Mouse (Mus musculus): Measurements from ENCODE around the gene Spata2.

The Spata2 gene

GRCm38 (mm10) chr2:167490813-167491525 is 1.7 kb downstream of the Spata2 start:
- Histone ChIP-seq H3K4me1 (replicated peaks; ENCODE audit: low read depth, low read length) (peaks cover 68% of the 10 kb centered on the region), H3K27me3 (ENCODE audit: insufficient read depth, low read length) (no peaks in the 10 kb centered on the region), H3K36me3 (ENCODE audit: insufficient read depth, low read length) (peaks cover 40% of the 10 kb centered on the region), H3K9me3 (ENCODE audit: low read length) (no peaks in the 10 kb centered on the region), H3K4me3 (replicated peaks; ENCODE audit: low read length) (peak overlapping the region; percentile 99)
- TF ChIP-seq CTCF (conservative IDR thresholded peaks at IDR 0.05; ENCODE audit: low read length) (no peak), POU5F1 (IDR thresholded peaks at IDR 0.05; ENCODE audit: borderline replicate concordance, low read length) (no peak)

GRCm38 (mm10) chr2:167487994-167488393 is 4.7 kb downstream of the Spata2 start:
- Histone ChIP-seq H3K27me3 (ENCODE audit: insufficient read depth, low read length) (no peaks in the 10 kb centered on the region), H3K9me3 (ENCODE audit: low read length) (no peaks in the 10 kb centered on the region), H3K4me1 (replicated peaks; ENCODE audit: low read depth, low read length) (peaks cover 88% of the 10 kb centered on the region), H3K4me3 (replicated peaks; ENCODE audit: low read length) (no peak overlapping the region), H3K36me3 (ENCODE audit: insufficient read depth, low read length) (peaks cover 55% of the 10 kb centered on the region)
- TF ChIP-seq NANOG (IDR thresholded peaks at IDR 0.05; ENCODE audit: borderline replicate concordance, low read length) = no peak
- no peak for TF ChIP-seq CTCF (conservative IDR thresholded peaks at IDR 0.05; ENCODE audit: low read length)
- TF ChIP-seq POU5F1 (IDR thresholded peaks at IDR 0.05; ENCODE audit: borderline replicate concordance, low read length) = no peak

- no peaks in the 10 kb centered on the region for H3K9me3 ChIP-seq (ENCODE audit: low read length)
- H3K27me3 ChIP-seq (ENCODE audit: insufficient read depth, low read length) = no peaks in the 10 kb centered on the region
- H3K36me3 ChIP-seq (ENCODE audit: insufficient read depth, low read length) = peaks cover 59% of the 10 kb centered on the region
- H3K4me3 ChIP-seq (replicated peaks; ENCODE audit: low read length) = no peak overlapping the region
- TF ChIP-seq NANOG (IDR thresholded peaks at IDR 0.05; ENCODE audit: borderline replicate concordance, low read length) = no peak
- TF ChIP-seq CTCF (conservative IDR thresholded peaks at IDR 0.05; ENCODE audit: low read length) = no peak
- TF ChIP-seq POU5F1 (IDR thresholded peaks at IDR 0.05; ENCODE audit: borderline replicate concordance, low read length) = no peak
- peaks cover 93% of the 10 kb centered on the region for H3K4me1 ChIP-seq (replicated peaks; ENCODE audit: low read depth, low read length)
These were observed 5.1 kb downstream of the Spata2 start for GRCm38 (mm10) chr2:167487551-167487950.

- H3K9me3 ChIP-seq (ENCODE audit: low read length) = no peaks in the 10 kb centered on the region
- H3K27me3 ChIP-seq (ENCODE audit: insufficient read depth, low read length) = no peaks in the 10 kb centered on the region
- peaks cover 88% of the 10 kb centered on the region for H3K4me1 ChIP-seq (replicated peaks; ENCODE audit: low read depth, low read length)
- H3K36me3 ChIP-seq (ENCODE audit: insufficient read depth, low read length) = peaks cover 68% of the 10 kb centered on the region
- no peak overlapping the region for H3K4me3 ChIP-seq (replicated peaks; ENCODE audit: low read length)
- no peak for TF ChIP-seq NANOG (IDR thresholded peaks at IDR 0.05; ENCODE audit: borderline replicate concordance, low read length)
These were observed 6.1 kb downstream of the Spata2 start for GRCm38 (mm10) chr2:167486573-167486972.

GRCm38 (mm10) chr2:167485501-167486377 is 6.9 kb downstream of the Spata2 start:
- Histone ChIP-seq H3K4me1 (replicated peaks; ENCODE audit: low read depth, low read length) (peaks cover 79% of the 10 kb centered on the region), H3K4me3 (replicated peaks; ENCODE audit: low read length) (no peak overlapping the region), H3K27me3 (ENCODE audit: insufficient read depth, low read length) (no peaks in the 10 kb centered on the region), H3K9me3 (ENCODE audit: low read length) (no peaks in the 10 kb centered on the region), H3K36me3 (ENCODE audit: insufficient read depth, low read length) (peaks cover 73% of the 10 kb centered on the region)
- TF ChIP-seq POU5F1 (IDR thresholded peaks at IDR 0.05; ENCODE audit: borderline replicate concordance, low read length) (no peak), CTCF (conservative IDR thresholded peaks at IDR 0.05; ENCODE audit: low read length) (no peak), NANOG (IDR thresholded peaks at IDR 0.05; ENCODE audit: borderline replicate concordance, low read length) (no peak)

GRCm38 (mm10) chr2:167484932-167485331 is 7.8 kb downstream of the Spata2 start:
- Histone ChIP-seq H3K27me3 (ENCODE audit: insufficient read depth, low read length) (no peaks in the 10 kb centered on the region), H3K4me3 (replicated peaks; ENCODE audit: low read length) (no peak overlapping the region), H3K4me1 (replicated peaks; ENCODE audit: low read depth, low read length) (peaks cover 72% of the 10 kb centered on the region), H3K36me3 (ENCODE audit: insufficient read depth, low read length) (peaks cover 81% of the 10 kb centered on the region), H3K9me3 (ENCODE audit: low read length) (no peaks in the 10 kb centered on the region)
- TF ChIP-seq CTCF (conservative IDR thresholded peaks at IDR 0.05; ENCODE audit: low read length) = no peak
- no peak for TF ChIP-seq NANOG (IDR thresholded peaks at IDR 0.05; ENCODE audit: borderline replicate concordance, low read length)
- TF ChIP-seq POU5F1 (IDR thresholded peaks at IDR 0.05; ENCODE audit: borderline replicate concordance, low read length) = no peak

GRCm38 (mm10) chr2:167483827-167484410 is 8.8 kb downstream of the Spata2 start:
- peaks cover 65% of the 10 kb centered on the region for H3K4me1 ChIP-seq (replicated peaks; ENCODE audit: low read depth, low read length)
- no peaks in the 10 kb centered on the region for H3K27me3 ChIP-seq (ENCODE audit: insufficient read depth, low read length)
- H3K4me3 ChIP-seq (replicated peaks; ENCODE audit: low read length) = peak overlapping the region; percentile 29; the same call in 1 of the 2 replicates
- peaks cover 86% of the 10 kb centered on the region for H3K36me3 ChIP-seq (ENCODE audit: insufficient read depth, low read length)
- H3K9me3 ChIP-seq (ENCODE audit: low read length) = no peaks in the 10 kb centered on the region
- TF ChIP-seq NANOG (IDR thresholded peaks at IDR 0.05; ENCODE audit: borderline replicate concordance, low read length) = no peak
- peak; percentile 10; the same call in 1 of the 2 replicates for TF ChIP-seq CTCF (conservative IDR thresholded peaks at IDR 0.05; ENCODE audit: low read length)

GRCm38 (mm10) chr2:167483081-167483826 is 9.4 kb downstream of the Spata2 start:
- Histone ChIP-seq H3K27me3 (ENCODE audit: insufficient read depth, low read length) (no peaks in the 10 kb centered on the region), H3K4me3 (replicated peaks; ENCODE audit: low read length) (peak overlapping the region; percentile 29; the same call in 1 of the 2 replicates), H3K4me1 (replicated peaks; ENCODE audit: low read depth, low read length) (peaks cover 62% of the 10 kb centered on the region), H3K9me3 (ENCODE audit: low read length) (no peaks in the 10 kb centered on the region), H3K36me3 (ENCODE audit: insufficient read depth, low read length) (peaks cover 80% of the 10 kb centered on the region)
- no peak for TF ChIP-seq POU5F1 (IDR thresholded peaks at IDR 0.05; ENCODE audit: borderline replicate concordance, low read length)
- TF ChIP-seq CTCF (conservative IDR thresholded peaks at IDR 0.05; ENCODE audit: low read length) = no peak
- TF ChIP-seq NANOG (IDR thresholded peaks at IDR 0.05; ENCODE audit: borderline replicate concordance, low read length) = no peak

Data from E14TG2a.4 (cell line).